Mouse (Mus musculus): ENCODE data around the gene Rabl3. TPM values are rescaled to one million over a fixed set of nuclear protein-coding genes. Genes with fewer than 3 reads are reported as not detected.
A peak's percentile ranks its signal among the peaks of the same experiment; 100 is the strongest.

Gene Rabl3
- total RNA-seq, 2 experiments from 2014 or later = 8.1 to 8.6 TPM

GRCm38 (mm10) chr16:37590921-37591320, 51.2 kb downstream of the Rabl3 start:
- DNase-seq (ENCODE audit: low spot score in 2 of 2) = peak in 1 of 2 experiments; percentile 34

- no peak for DNase-seq (ENCODE audit: low spot score in 2 of 2)
Observed at GRCm38 (mm10) chr16:37591551-37591950, 51.9 kb downstream of the Rabl3 start.

- no peak for DNase-seq (ENCODE audit: low spot score in 2 of 2)
Observed at GRCm38 (mm10) chr16:37597412-37597811, 57.7 kb downstream of the Rabl3 start.

GRCm38 (mm10) chr16:37598463-37598862, 58.8 kb downstream of the Rabl3 start:
- DNase-seq (ENCODE audit: low spot score in 2 of 2) = no peak

GRCm38 (mm10) chr16:37599326-37599725, 59.6 kb downstream of the Rabl3 start:
- no peak for DNase-seq (ENCODE audit: low spot score in 2 of 2)

- no peak for DNase-seq (ENCODE audit: low spot score in 2 of 2)
Observed at GRCm38 (mm10) chr16:37603431-37603830, 63.7 kb downstream of the Rabl3 start.

GRCm38 (mm10) chr16:37604243-37604642, 64.6 kb downstream of the Rabl3 start:
- DNase-seq (ENCODE audit: low spot score in 2 of 2) = no peak

- DNase-seq (ENCODE audit: low spot score in 2 of 2) = peak in 1 of 2 experiments; percentile 25
Observed at GRCm38 (mm10) chr16:37610333-37610732, 70.6 kb downstream of the Rabl3 start.

- DNase-seq (ENCODE audit: low spot score in 2 of 2) = no peak
Observed at GRCm38 (mm10) chr16:37611072-37611471, 71.4 kb downstream of the Rabl3 start.

GRCm38 (mm10) chr16:37612013-37612412, 72.3 kb downstream of the Rabl3 start:
- no peak for DNase-seq (ENCODE audit: low spot score in 2 of 2)

GRCm38 (mm10) chr16:37614540-37614939, 74.9 kb downstream of the Rabl3 start:
- no peak for DNase-seq (ENCODE audit: low spot score in 2 of 2)

- DNase-seq (ENCODE audit: low spot score in 2 of 2) = no peak
Observed at GRCm38 (mm10) chr16:37615429-37615828, 75.7 kb downstream of the Rabl3 start.

- peak in 1 of 2 experiments; percentile 29 for DNase-seq (ENCODE audit: low spot score in 2 of 2)
Observed at GRCm38 (mm10) chr16:37616104-37616503, 76.4 kb downstream of the Rabl3 start.

GRCm38 (mm10) chr16:37617695-37618094, 78.0 kb downstream of the Rabl3 start:
- DNase-seq (ENCODE audit: low spot score in 2 of 2) = peak; percentile 53 to 76

Other genes starting within 250 kb of the Rabl3 start
- 100 to 1,000 TPM; 119 to 132 TPM for gene Stxbp5l, start 154.9 kb upstream of the Rabl3 start, total RNA-seq (2021)
- gene Gtf2e1, start 96 bp upstream of the Rabl3 start, total RNA-seq (2021) = 10 to 100 TPM; 16.5 to 17.5 TPM
- gene Hgd, start 40.3 kb downstream of the Rabl3 start, total RNA-seq (2021) = not detected
- gene Ndufb4, start 114.6 kb downstream of the Rabl3 start, total RNA-seq (2021) = 10 to 100 TPM; 83.3 to 85.1 TPM
- gene Fstl1, start 237.0 kb downstream of the Rabl3 start, total RNA-seq (2021) = 10 to 100 TPM; 31.3 to 34.0 TPM

Data from layer of hippocampus, adult 18-20 months (tissue).